Mouse (Mus musculus): Measurements from ENCODE around the gene Fhad1.

- no peak for TF ChIP-seq TCF12 (IDR thresholded peaks at IDR 0.05; ENCODE audit: low read depth, low read length)
- no peak for TF ChIP-seq CTCF (conservative IDR thresholded peaks at IDR 0.05 in 1 of 2, IDR thresholded peaks at IDR 0.05 in 1 of 2; ENCODE audit: low read depth in 2 of 2, low read length in 2 of 2)
- no peak for TF ChIP-seq MAX (IDR thresholded peaks at IDR 0.05; ENCODE audit: low read length)
- no peak for TF ChIP-seq MYC (IDR thresholded peaks at IDR 0.05; ENCODE audit: low read depth, low read length)
- no peak for TF ChIP-seq POLR2A (IDR thresholded peaks at IDR 0.05; ENCODE audit: low read depth, low read length)
- no peak for TF ChIP-seq E2F4 (IDR thresholded peaks at IDR 0.05; ENCODE audit: insufficient replicate concordance, low read depth, low read length)
- no peak for TF ChIP-seq EP300 (IDR thresholded peaks at IDR 0.05; ENCODE audit: low read length)
- no peak for TF ChIP-seq GABPA (IDR thresholded peaks at IDR 0.05; ENCODE audit: insufficient replicate concordance, low read depth, low read length)
- TF ChIP-seq RAD21 (IDR thresholded peaks at IDR 0.05; ENCODE audit: low read depth, low read length) = no peak
- no peak for TF ChIP-seq RCOR1 (conservative IDR thresholded peaks at IDR 0.05; ENCODE audit: low read depth, low read length)
Observed at GRCm38 (mm10) chr4:142061485-142062240, 46.8 kb upstream of the Fhad1 start.
